Mouse (Mus musculus): ENCODE measurements around the gene Tprn.

DNA sequence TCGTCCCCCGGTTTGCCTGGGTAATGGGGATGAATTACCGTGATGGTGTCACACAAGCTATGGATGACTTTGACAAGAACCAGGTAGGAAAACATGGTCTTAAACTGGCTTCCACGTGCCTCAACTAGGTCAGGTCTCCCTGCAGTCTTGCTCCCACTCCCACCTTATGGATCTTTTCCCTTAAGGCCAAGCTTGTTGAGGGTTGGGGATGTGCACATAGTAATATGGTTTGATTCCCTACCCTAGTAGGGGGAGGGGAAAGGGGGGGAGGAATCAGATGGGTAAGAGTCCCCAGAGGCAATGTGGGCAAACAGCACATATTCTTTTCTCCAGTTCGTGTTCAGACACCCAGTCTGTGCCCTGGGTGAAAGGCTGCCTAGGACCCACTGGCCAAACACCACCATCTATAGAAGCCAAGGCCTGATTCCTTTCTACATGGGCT, 41.1 kb upstream of the Tprn start:
- TF ChIP-seq EP300 (IDR thresholded peaks at IDR 0.05; ENCODE audit: low read depth) (no peak), CTCF (IDR thresholded peaks at IDR 0.05; ENCODE audit: low read depth) (no peak)

Data from liver, embryonic 14.5 days (tissue).